ENCODE assay signal across 17 mouse cellular contexts in genomic region chr13:35405384-35405783, GRCm38 (mm10).
"Had no signal": no experiment of that assay in that cellular context is flagged by ENCODE, and none has a peak within 500 bp of the region (broad histone marks: within the 10 kb centered on the region; RNA-seq: fewer than 3 reads in every experiment).

No protein-coding gene starts in this region.

- H3K4me2 ChIP-seq: kidney, embryonic 15.5 days; liver, embryonic 12.5 days; liver, embryonic 15.5 days; lung, embryonic 15.5 days; midbrain, embryonic 11.5 days had no signal

- DNase-seq: kidney, postnatal 10 days; kidney, postnatal 36 days; layer of hippocampus, postnatal 36 days; lung, adult 18-20 months; lung, postnatal 14 days; lung, postnatal 4 days; midbrain, embryonic 14.5 days; thymus, adult 2 months; thymus, postnatal 14 days; thymus, postnatal 4 days had no signal

- H3K36me3 ChIP-seq: kidney, embryonic 15.5 days; liver, embryonic 12.5 days; liver, embryonic 15.5 days; lung, embryonic 15.5 days had no signal

- H3K4me1 ChIP-seq: kidney, embryonic 15.5 days; liver, embryonic 12.5 days; liver, embryonic 15.5 days; lung, embryonic 15.5 days had no signal

- ATAC-seq: liver, embryonic 12.5 days had no signal

- H3K9me3 ChIP-seq: kidney, embryonic 15.5 days; liver, embryonic 12.5 days; liver, embryonic 15.5 days; lung, embryonic 15.5 days had no signal

- H3K9ac ChIP-seq: kidney, embryonic 15.5 days; liver, embryonic 12.5 days; liver, embryonic 15.5 days; lung, embryonic 15.5 days had no signal

- H3K27ac ChIP-seq: kidney, embryonic 15.5 days; left cerebral cortex, adult 2 months; liver, embryonic 12.5 days; liver, embryonic 15.5 days; lung, embryonic 15.5 days; stomach, postnatal 0 days had no signal

- H3K4me3 ChIP-seq: kidney, embryonic 15.5 days; left cerebral cortex, adult 2 months; liver, embryonic 12.5 days; liver, embryonic 15.5 days; lung, embryonic 15.5 days had no signal

- H3K27me3 ChIP-seq: kidney, embryonic 15.5 days; liver, embryonic 12.5 days; liver, embryonic 15.5 days; lung, embryonic 15.5 days had no signal
